Mouse (Mus musculus): ENCODE data around the gene Olfr1444.

The Olfr1444 gene

DNA sequence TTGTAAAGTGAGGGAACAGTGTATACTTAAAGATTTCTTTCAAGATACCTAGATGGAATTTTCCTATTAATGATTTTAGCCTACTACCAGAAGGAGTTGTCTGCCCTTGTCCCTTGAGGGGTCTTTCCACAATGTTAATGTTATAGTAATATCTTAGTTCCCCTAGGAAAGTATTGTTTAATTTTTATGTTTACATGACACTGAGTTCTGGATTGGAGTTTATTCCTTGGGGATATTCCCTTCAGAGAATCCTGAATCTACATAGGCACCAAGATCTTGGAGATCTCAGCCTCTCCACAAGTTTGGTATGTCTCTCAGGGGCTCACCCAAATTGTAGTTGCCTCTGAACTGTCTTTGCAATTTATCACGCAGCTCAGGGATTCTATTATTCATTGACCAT lies at the start of gene Olfr1444:
Olfr1444 (plus strand) TSS at position 301 of the 400 bp plus-strand sequence.
- in situ Hi-C loops (cut with MboI; ENCODE audit: low pct_unique_long_range_greater_than_20kb in 1 of 2, low sequenced_read_pairs in 2 of 2, unreplicated experiment in 1 of 2): no loop called here

DNA sequence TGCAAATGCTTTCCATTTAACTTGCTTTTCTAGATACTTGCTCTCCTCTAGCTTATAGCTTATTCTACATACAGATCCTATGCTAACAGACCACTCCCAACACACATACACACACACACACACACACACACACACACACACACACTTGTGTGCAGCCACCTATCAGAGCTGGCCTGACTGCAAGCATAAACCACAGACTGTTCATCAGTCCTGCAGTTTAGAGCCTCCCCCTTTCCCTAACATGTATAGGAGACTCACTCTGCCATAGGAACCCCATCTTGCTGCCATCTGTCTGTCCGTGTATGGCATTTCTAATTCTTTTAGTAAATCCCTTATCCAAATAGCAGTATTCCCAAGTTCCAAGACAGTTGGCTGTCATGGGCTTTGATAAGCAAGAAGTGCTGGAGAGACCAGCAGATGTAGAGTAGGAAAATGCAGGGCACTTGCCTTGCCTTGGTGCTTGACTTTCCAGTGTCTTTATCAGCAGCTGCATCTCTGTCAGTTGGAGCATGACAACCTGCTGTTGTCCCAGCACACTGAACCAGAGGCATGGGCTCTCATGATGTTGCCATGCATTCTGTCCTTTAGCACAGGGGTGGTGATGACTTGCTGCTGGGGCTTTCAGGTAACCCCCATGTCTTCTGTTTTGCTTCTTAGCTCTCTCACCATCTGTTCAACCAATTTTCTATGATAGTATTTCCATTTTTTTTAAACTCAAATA lies 44.3 kb upstream of the Olfr1444 start:
- in situ Hi-C loops (cut with MboI; ENCODE audit: low pct_unique_long_range_greater_than_20kb in 1 of 2, low sequenced_read_pairs in 2 of 2, unreplicated experiment in 1 of 2): loop anchor here in 1 of 2 experiments (25.0 kb wide), 2 partner anchors 226 to 301 kb away; partner anchors contain the start of genes Dtx4 and Gm4952

- in situ Hi-C loops (cut with MboI; ENCODE audit: low pct_unique_long_range_greater_than_20kb in 1 of 2, low sequenced_read_pairs in 2 of 2, unreplicated experiment in 1 of 2): loop anchor here in 1 of 2 experiments (25.0 kb wide), 2 partner anchors 227 to 302 kb away; partner anchors contain the start of genes Dtx4 and Gm4952
Observed at GRCm38 (mm10) chr19:12813883-12814282, 43.2 kb upstream of the Olfr1444 start.

- in situ Hi-C loops (cut with MboI; ENCODE audit: low pct_unique_long_range_greater_than_20kb in 1 of 2, low sequenced_read_pairs in 2 of 2, unreplicated experiment in 1 of 2): loop anchor here in 1 of 2 experiments (25.0 kb wide), 2 partner anchors 231 to 306 kb away; partner anchors contain the start of genes Dtx4 and Gm4952
Observed at GRCm38 (mm10) chr19:12818507-12818906, 38.6 kb upstream of the Olfr1444 start.

GRCm38 (mm10) chr19:12820383-12820782 lies 36.7 kb upstream of the Olfr1444 start:
- in situ Hi-C loops (cut with MboI; ENCODE audit: low pct_unique_long_range_greater_than_20kb in 1 of 2, low sequenced_read_pairs in 2 of 2, unreplicated experiment in 1 of 2): loop anchor here in 1 of 2 experiments (25.0 kb wide), 2 partner anchors 233 to 308 kb away; partner anchors contain the start of genes Dtx4 and Gm4952

GRCm38 (mm10) chr19:12824549-12824948 lies 32.5 kb upstream of the Olfr1444 start:
- in situ Hi-C loops (cut with MboI; ENCODE audit: low pct_unique_long_range_greater_than_20kb in 1 of 2, low sequenced_read_pairs in 2 of 2, unreplicated experiment in 1 of 2): loop anchor here in 1 of 2 experiments (25.0 kb wide), 2 partner anchors 237 to 312 kb away; partner anchors contain the start of genes Dtx4 and Gm4952

DNA sequence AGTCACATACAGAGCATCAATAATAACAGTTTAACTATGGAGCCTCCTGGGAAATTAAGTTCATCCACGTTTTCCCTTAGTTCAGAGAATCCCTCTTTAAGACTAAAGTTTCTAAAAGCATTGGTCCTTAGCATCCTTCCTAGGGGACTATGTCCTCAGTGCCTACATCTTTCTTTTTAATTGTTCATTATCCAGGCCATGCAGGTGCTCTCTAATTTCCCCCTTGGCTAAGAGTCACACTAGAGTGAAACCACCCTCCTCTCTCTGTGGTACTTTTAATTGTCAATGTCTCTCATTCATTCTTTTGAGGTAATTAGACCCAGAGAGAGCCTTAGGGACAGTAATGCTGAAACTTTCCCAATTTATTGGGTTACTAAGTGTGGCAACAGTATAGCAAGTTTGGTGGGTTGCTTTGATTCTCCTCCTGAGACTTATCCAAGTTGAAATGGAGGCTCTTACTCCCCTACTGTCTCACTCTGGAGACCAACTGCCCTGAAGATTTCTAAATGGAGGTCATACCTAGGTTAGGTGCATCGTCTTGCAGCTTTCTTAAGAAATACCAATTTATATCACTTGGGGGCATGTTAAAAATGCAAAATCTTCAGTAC lies 26.2 kb upstream of the Olfr1444 start:
- in situ Hi-C loops (cut with MboI; ENCODE audit: low pct_unique_long_range_greater_than_20kb in 1 of 2, low sequenced_read_pairs in 2 of 2, unreplicated experiment in 1 of 2): no loop called here

GRCm38 (mm10) chr19:12831559-12831958 lies 25.5 kb upstream of the Olfr1444 start:
- in situ Hi-C loops (cut with MboI; ENCODE audit: low pct_unique_long_range_greater_than_20kb in 1 of 2, low sequenced_read_pairs in 2 of 2, unreplicated experiment in 1 of 2): no loop called here

DNA sequence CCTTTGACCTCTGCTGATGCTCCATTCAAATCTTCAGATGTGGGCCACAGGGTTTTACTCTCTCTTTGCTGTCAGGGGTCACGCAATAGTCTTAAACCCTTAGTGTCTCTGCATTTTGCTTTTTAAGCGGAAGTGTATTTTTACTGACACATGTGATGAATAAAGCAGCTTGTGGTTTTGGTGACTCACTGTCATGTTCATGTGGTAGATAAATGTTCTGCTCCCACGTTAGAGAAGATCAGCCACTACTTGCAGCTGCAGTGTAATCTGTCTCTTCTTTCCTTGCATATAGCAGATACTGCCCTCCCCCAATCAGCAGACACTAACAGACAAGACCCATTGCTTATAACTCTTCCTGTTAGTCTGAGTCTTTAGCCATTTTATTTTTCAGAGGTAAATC lies 23.5 kb upstream of the Olfr1444 start:
- in situ Hi-C loops (cut with MboI; ENCODE audit: low pct_unique_long_range_greater_than_20kb in 1 of 2, low sequenced_read_pairs in 2 of 2, unreplicated experiment in 1 of 2): no loop called here

GRCm38 (mm10) chr19:12838507-12838906 lies 18.6 kb upstream of the Olfr1444 start:
- in situ Hi-C loops (cut with MboI; ENCODE audit: low pct_unique_long_range_greater_than_20kb in 1 of 2, low sequenced_read_pairs in 2 of 2, unreplicated experiment in 1 of 2): no loop called here

DNA sequence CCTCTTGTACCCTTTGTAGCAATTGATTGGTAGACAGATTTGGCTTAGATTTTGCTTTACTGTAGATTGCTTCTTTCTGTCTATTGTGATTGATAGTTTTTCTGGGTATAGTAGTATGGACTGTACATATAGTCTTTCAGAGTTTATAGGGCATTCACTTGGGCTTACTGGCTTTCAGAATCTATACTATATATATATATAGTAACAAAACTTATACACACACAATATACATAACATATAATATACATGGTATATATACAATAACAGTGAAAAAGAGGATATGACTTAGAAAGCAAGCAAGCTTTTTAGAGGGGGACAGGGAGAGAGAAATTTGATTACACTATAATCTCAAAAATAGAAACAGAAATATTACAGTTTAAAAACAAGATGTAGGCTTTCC lies 10.7 kb upstream of the Olfr1444 start, which contains the start of gene Gm5244:
Gm5244 (plus strand) TSS at position 301 of the 400 bp plus-strand sequence.
- in situ Hi-C loops (cut with MboI; ENCODE audit: low pct_unique_long_range_greater_than_20kb in 1 of 2, low sequenced_read_pairs in 2 of 2, unreplicated experiment in 1 of 2): no loop called here

DNA sequence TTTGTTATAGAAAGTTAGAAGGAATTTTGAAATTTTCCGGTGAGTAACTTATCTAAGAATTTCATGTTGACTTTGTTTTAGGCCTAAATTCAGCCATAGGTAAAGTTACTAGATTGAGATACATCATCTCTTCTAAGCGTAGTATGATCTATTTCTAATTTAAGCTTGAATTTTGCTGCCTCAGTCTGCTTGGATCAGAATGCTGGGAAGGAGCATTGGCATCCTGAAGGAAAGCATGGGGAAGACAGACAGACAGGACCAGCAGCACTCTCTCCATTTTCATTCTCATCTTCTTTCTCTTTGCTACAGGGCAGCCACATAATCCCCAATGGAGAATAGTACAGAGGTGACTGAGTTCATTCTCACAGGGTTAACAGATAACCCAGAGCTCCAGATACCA lies 26.5 kb downstream of the Olfr1444 start, which contains the start of gene Olfr1445:
Olfr1445 (plus strand) TSS at position 301 of the 400 bp plus-strand sequence.
- in situ Hi-C loops (cut with MboI; ENCODE audit: low pct_unique_long_range_greater_than_20kb in 1 of 2, low sequenced_read_pairs in 2 of 2, unreplicated experiment in 1 of 2): no loop called here

- in situ Hi-C loops (cut with MboI; ENCODE audit: low pct_unique_long_range_greater_than_20kb in 1 of 2, low sequenced_read_pairs in 2 of 2, unreplicated experiment in 1 of 2): no loop called here
Observed at GRCm38 (mm10) chr19:12893424-12893823, 36.3 kb downstream of the Olfr1444 start, which contains the start of gene Olfr1446. Olfr1446 (minus strand) TSS chr19:12893524.

- in situ Hi-C loops (cut with MboI; ENCODE audit: low pct_unique_long_range_greater_than_20kb in 1 of 2, low sequenced_read_pairs in 2 of 2, unreplicated experiment in 1 of 2): no loop called here
Observed at GRCm38 (mm10) chr19:12903643-12904042, 46.6 kb downstream of the Olfr1444 start, which contains the start of gene Olfr1447. Olfr1447 (minus strand) TSS chr19:12903743.
